9 mouse cellular contexts compared by ENCODE assay signal in the genomic region with DNA sequence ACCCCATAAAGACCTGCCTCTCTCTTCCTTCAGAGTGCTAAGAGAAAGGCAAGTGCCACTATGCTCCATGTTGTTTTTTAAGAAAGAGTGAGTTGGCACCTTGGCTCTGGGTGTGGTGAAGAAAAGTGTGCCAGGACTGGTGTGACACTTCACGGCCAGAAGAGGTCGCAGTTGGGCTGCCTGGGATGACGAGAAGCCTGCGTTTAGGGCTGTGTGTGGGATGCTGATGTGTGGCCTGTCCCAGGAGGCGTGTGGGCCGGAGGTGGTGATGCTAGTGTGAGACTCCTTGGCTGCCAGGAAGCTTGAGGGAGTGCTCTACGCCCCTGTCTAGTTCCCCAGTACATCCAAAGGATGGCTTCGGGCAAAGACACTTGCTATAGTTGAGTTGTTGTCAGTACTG. TPM values are rescaled to one million over a fixed set of nuclear protein-coding genes. Genes with fewer than 3 reads are reported as not detected.
DNase-seq lines count a peak whose midpoint lies in the region; ATAC-seq and TF ChIP-seq lines count a peak whose summit lies in the region.
"Had no signal": no experiment of that assay in that cellular context is flagged by ENCODE, and none has a peak within 500 bp of the region (broad histone marks: within the 10 kb centered on the region; RNA-seq: fewer than 3 reads in every experiment).

No protein-coding gene starts in this region.

- H3K4me1 ChIP-seq in heart, adult 2 months (ENCODE audit: control insufficient read depth, insufficient read depth, low read length), result no peaks in the 10 kb centered on the region
- H3K4me1 ChIP-seq in heart, embryonic 11.5 days (ENCODE audit: control insufficient read depth, insufficient read depth, low read length), result no peaks in the 10 kb centered on the region

- H3K79me2 ChIP-seq in heart, adult 2 months (replicated peaks; ENCODE audit: control insufficient read depth, insufficient read depth, low read length), result no peaks in the 10 kb centered on the region

- 13% methylated on average over 8 of the region's 8 CpGs for WGBS in heart, adult 2 months
- 18% methylated on average over 8 of the region's 8 CpGs for WGBS in heart, embryonic 11.5 days (ENCODE audit: insufficient replicate concordance)

- peak; percentile 87 for TF ChIP-seq CTCF in heart, adult 2 months (IDR thresholded peaks at IDR 0.05)

- no peak overlapping the region for H3K9ac ChIP-seq in heart, adult 2 months (ENCODE audit: low read depth, low read length)
- no peak overlapping the region for H3K9ac ChIP-seq in heart, embryonic 11.5 days (ENCODE audit: low read depth, low read length)

- TF ChIP-seq EP300 in heart, adult 2 months (IDR thresholded peaks at IDR 0.05; ENCODE audit: insufficient read depth, low read depth, low read length), result 0 out of 2 replicates have a peak, but pooled peaks have one; percentile 55

- TF ChIP-seq POLR2A in heart, adult 2 months (IDR thresholded peaks at IDR 0.05; ENCODE audit: insufficient read depth, low read depth, low read length), result no peak

- intact Hi-C loops in heart, adult 2 months (cut with DNase I), result loop anchor here (5.0 to 10.0 kb wide), 3 partner anchors 702 to 1494 kb away; a partner anchor contains a TSS
- intact Hi-C loops in heart, postnatal 10 days (cut with DNase I), result loop anchor here (1.0 to 10.0 kb wide), 3 partner anchors 490 to 1469 kb away; no protein-coding TSS in a partner anchor

- peak; percentile 55 to 62 for DNase-seq in heart, adult 2 months
- DNase-seq in adrenal gland, postnatal 36 days, result peak; percentile 55 to 62
- DNase-seq in heart, postnatal 10 days, result peak; percentile 63 to 77
- peak; percentile 81 to 84 for DNase-seq in left cerebral cortex, adult 18-20 months (ENCODE audit: low spot score in 2 of 2)
- DNase-seq in right cerebral cortex, postnatal 36 days (ENCODE audit: low spot score in 2 of 2), result peak; percentile 68 to 73

- ATAC-seq in heart, embryonic 11.5 days (replicated peaks; ENCODE audit: insufficient number of reproducible peaks, low FRiP score, low TSS enrichment), result no peak; the same call in 1 of the 2 replicates
- ATAC-seq in erythroblast, adult 5-6 weeks (replicated peaks; ENCODE audit: low FRiP score, poor library complexity, severe bottlenecking), result peak; percentile 88
- peak; percentile 90 for ATAC-seq in megakaryocyte, adult 5-6 weeks (ENCODE audit: poor library complexity, severe bottlenecking)

- no peaks in the 10 kb centered on the region for H3K27me3 ChIP-seq in heart, adult 2 months (ENCODE audit: control insufficient read depth, insufficient read depth, low read length)
- no peaks in the 10 kb centered on the region for H3K27me3 ChIP-seq in heart, embryonic 11.5 days (ENCODE audit: control insufficient read depth, insufficient read depth, low read length)

- no peaks in the 10 kb centered on the region for H3K36me3 ChIP-seq in heart, adult 2 months (ENCODE audit: control insufficient read depth, insufficient read depth, low read length)
- H3K36me3 ChIP-seq in heart, embryonic 11.5 days (ENCODE audit: control insufficient read depth, insufficient read depth, low read length), result no peaks in the 10 kb centered on the region

- H3K4me3 ChIP-seq in heart, adult 2 months, result no peak overlapping the region
- H3K4me3 ChIP-seq in heart, embryonic 11.5 days (ENCODE audit: low read depth, low read length), result no peak overlapping the region
- H3K4me3 ChIP-seq: myocyte had no signal

- no peak overlapping the region for H3K27ac ChIP-seq in heart, adult 2 months
- H3K27ac ChIP-seq in heart, embryonic 11.5 days (ENCODE audit: low read depth, low read length), result no peak overlapping the region

- no peaks in the 10 kb centered on the region for H3K9me3 ChIP-seq in heart, embryonic 11.5 days (replicated peaks; ENCODE audit: control insufficient read depth, low read length)

- H3K4me2 ChIP-seq in heart, embryonic 11.5 days, result no peak overlapping the region

RNA-seq across cellular contexts. Expression of a gene that starts 9.0 kb away (rescaled TPM):
- total RNA-seq in heart, adult 2 months (2021), result 10 to 100 TPM; 29.8 to 42.4 TPM
- 43.6 and 60.2 TPM in 2 replicates for polyA plus RNA-seq in heart, adult 2 months (2012; rRNA removed)
- 77.2 and 78.2 TPM in 2 replicates for polyA plus RNA-seq in heart, embryonic 11.5 days (2014; fragmentation: Nextera tagmentation; extraction: Ambion mirVana)
- 10 to 100 TPM; 59.0 to 63.1 TPM for total RNA-seq in adrenal gland, postnatal 36 days (2021)
- total RNA-seq in erythroblast, adult 5-6 weeks (2015; ENCODE audit: low replicate concordance), result 8.2 and 9.4 TPM in 2 replicates
- total RNA-seq in erythroblast, adult 5-6 weeks (2017; ENCODE audit: low replicate concordance), result 8.2 and 8.9 TPM in 2 replicates
- total RNA-seq in heart, postnatal 10 days (2021), result 10 to 100 TPM; 44.2 to 45.3 TPM
- total RNA-seq in left cerebral cortex, adult 18-20 months (2021), result 10 to 100 TPM; 88.5 to 95.1 TPM
- total RNA-seq in megakaryocyte, adult 5-6 weeks (2015), result 20.0 and 22.6 TPM in 2 replicates
- total RNA-seq in megakaryocyte, adult 5-6 weeks (2017), result 47.8 and 51.9 TPM in 2 replicates

RNA-seq across cellular contexts. Expression of a gene that starts 9.5 kb away (rescaled TPM):
- 1 to 10 TPM; 3.5 to 4.9 TPM for total RNA-seq in heart, adult 2 months (2021)
- polyA plus RNA-seq in heart, adult 2 months (2012; rRNA removed), result 9.5 and 14.4 TPM in 2 replicates
- 3.3 and 5.6 TPM in 2 replicates for polyA plus RNA-seq in heart, embryonic 11.5 days (2014; fragmentation: Nextera tagmentation; extraction: Ambion mirVana)
- 1 to 10 TPM; 5.8 to 8.1 TPM for total RNA-seq in adrenal gland, postnatal 36 days (2021)
- not detected in 2 replicates for total RNA-seq in erythroblast, adult 5-6 weeks (2015; ENCODE audit: low replicate concordance)
- total RNA-seq in erythroblast, adult 5-6 weeks (2017; ENCODE audit: low replicate concordance), result 1.4 and 6.4 TPM in 2 replicates
- 1 to 10 TPM; 4.6 to 5.5 TPM for total RNA-seq in heart, postnatal 10 days (2021)
- 10 to 100 TPM; 11.0 to 12.4 TPM for total RNA-seq in left cerebral cortex, adult 18-20 months (2021)
- 1.5 and 3.6 TPM in 2 replicates for total RNA-seq in megakaryocyte, adult 5-6 weeks (2015)
- total RNA-seq in megakaryocyte, adult 5-6 weeks (2017), result 3.9 and 4.5 TPM in 2 replicates
